Mouse (Mus musculus) stomach, embryonic 14.5 days (tissue): ENCODE data around the gene Npl. TPM values are rescaled to one million over a fixed set of nuclear protein-coding genes. Genes with fewer than 3 reads are reported as not detected.
"Not testable (repeated sequence)": the region's sequence is repeated elsewhere in the genome, so short reads cannot be mapped to it uniquely, and the experiment has no call there.

Experiments
- ATAC-seq: fragments of 200-750 bp; cut with Nextera tagmentation; 2 replicates; pipeline ENCODE4 v1.8.0; 2017; ENCODE audit warnings: low read depth, moderate TSS enrichment; ENCODE audit not compliant: insufficient number of reproducible peaks, insufficient read depth, low FRiP score
- H3K27ac ChIP-seq: fragments of 300-500 bp; sonication (generic); 2 replicates; pipeline ENCODE4 v1.5.1; 2014; ENCODE audit warnings: mild to moderate bottlenecking, low read length, moderate library complexity, mixed read lengths
- H3K27me3 ChIP-seq: fragments of 300-500 bp; sonication (generic); 2 replicates; pipeline ENCODE4 v1.6.1; 2014; ENCODE audit warnings: low read length, control low read depth, mixed read lengths; ENCODE audit not compliant: control insufficient read depth, insufficient read depth
- H3K36me3 ChIP-seq: fragments of 300-500 bp; sonication (generic); 2 replicates; pipeline ENCODE4 v1.6.1; 2014; ENCODE audit warnings: mild to moderate bottlenecking, control low read depth, low read length, moderate library complexity, mixed read lengths; ENCODE audit not compliant: control insufficient read depth, insufficient read depth
- H3K4me1 ChIP-seq: fragments of 300-500 bp; sonication (generic); 2 replicates; pipeline ENCODE4 v1.6.1; 2014; ENCODE audit warnings: low read length, control low read depth, mixed read lengths; ENCODE audit not compliant: control insufficient read depth, insufficient read depth
- H3K4me2 ChIP-seq: fragments of 300-500 bp; sonication (generic); replicated peaks from 2 replicates; pipeline ENCODE4 v1.6.1; 2014; ENCODE audit warnings: low read depth, low read length, control low read depth
- H3K4me3 ChIP-seq: fragments of 300-500 bp; sonication (generic); 2 replicates; pipeline ENCODE4 v1.5.1; 2014; ENCODE audit warnings: low read depth, low read length, control low read depth
- H3K9ac ChIP-seq: fragments of 300-500 bp; sonication (generic); replicated peaks from 2 replicates; pipeline ENCODE4 v1.6.1; 2014; ENCODE audit warnings: low read depth, mild to moderate bottlenecking, control low read depth, low read length, moderate library complexity, mixed read lengths
- H3K9me3 ChIP-seq: fragments of 300-500 bp; sonication (generic); 2 replicates; pipeline ENCODE4 v1.6.1; 2016; ENCODE audit warnings: low read depth, low read length, control low read depth; ENCODE audit not compliant: control insufficient read depth
- WGBS: fragments of 180-500 bp; shearing (Covaris S2); extraction: QIAGEN DNeasy Blood & Tissue Kit; methylation state at CpG from one replicate; pipeline ENCODE4 v1.1.7; 2014; 5-methylcytosine and 5-hydroxymethylcytosine counted together
- polyA plus RNA-seq: library from polyadenylated mRNA; unstranded; fragments of >200 nt; fragmentation: Nextera tagmentation; extraction: Ambion mirVana; gene quantifications from 2 replicates; pipeline ENCODE4 v1.2.1, GENCODE M21; 2014

Gene Npl
- polyA plus RNA-seq, 1 experiment from 2014 or later: 6.6 TPM

- 57% methylated on average over 8 of the region's 8 CpGs for WGBS
- not testable (repeated sequence) for H3K27me3 ChIP-seq, H3K9ac ChIP-seq, H3K4me2 ChIP-seq, H3K4me1 ChIP-seq, H3K36me3 ChIP-seq, ATAC-seq, H3K27ac ChIP-seq, H3K9me3 ChIP-seq, H3K4me3 ChIP-seq
Measured at GRCm38 (mm10) chr1:153509569-153509968, 40.3 kb downstream of the Npl start.

- 83% methylated on average over 6 of the region's 6 CpGs for WGBS
- Histone ChIP-seq H3K4me1 (no peaks in the 10 kb centered on the region), H3K27me3 (no peaks in the 10 kb centered on the region), H3K4me2 (no peak overlapping the region), H3K4me3 (no peak overlapping the region), H3K9ac (no peak overlapping the region), H3K36me3 (no peaks in the 10 kb centered on the region), H3K9me3 (no peaks in the 10 kb centered on the region), H3K27ac (no peak overlapping the region)
- no peak for ATAC-seq
Measured at GRCm38 (mm10) chr1:153509012-153509411, 40.8 kb downstream of the Npl start.

DNA sequence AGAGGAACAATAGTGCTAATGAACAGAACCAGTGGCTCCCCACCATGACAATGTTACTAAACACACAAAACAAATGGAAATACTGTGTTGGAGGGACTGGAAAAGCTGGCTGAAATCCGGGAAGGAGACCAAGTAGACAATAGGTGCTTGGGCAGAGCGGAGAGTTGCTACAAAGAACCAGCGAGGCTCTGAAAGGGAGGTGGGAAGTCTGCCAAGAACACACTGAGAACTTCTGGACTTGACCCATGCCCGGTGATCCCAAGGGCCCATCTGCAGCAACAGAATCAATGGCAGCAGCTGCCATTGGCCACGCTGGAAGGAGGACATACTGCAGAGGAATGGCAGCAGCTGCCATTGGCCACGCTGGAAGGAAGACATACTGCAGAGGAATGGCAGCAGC, 43.6 kb downstream of the Npl start:
- 76% methylated on average over 5 of the region's 6 CpGs for WGBS
- H3K9me3 ChIP-seq: no peaks in the 10 kb centered on the region
- H3K4me2 ChIP-seq: no peak overlapping the region
- no peak overlapping the region for H3K4me3 ChIP-seq
- no peaks in the 10 kb centered on the region for H3K36me3 ChIP-seq
- no peaks in the 10 kb centered on the region for H3K4me1 ChIP-seq
- no peak overlapping the region for H3K9ac ChIP-seq
- no peak overlapping the region for H3K27ac ChIP-seq
- H3K27me3 ChIP-seq: no peaks in the 10 kb centered on the region
- no peak for ATAC-seq

- 44% methylated on average over 5 of the region's 5 CpGs for WGBS
- no peaks in the 10 kb centered on the region for H3K9me3 ChIP-seq
- H3K4me3 ChIP-seq: no peak overlapping the region
- no peak overlapping the region for H3K4me2 ChIP-seq
- peak; percentile 18; the same call in 1 of the 2 replicates for ATAC-seq
- no peaks in the 10 kb centered on the region for H3K27me3 ChIP-seq
- no peak overlapping the region for H3K9ac ChIP-seq
- H3K27ac ChIP-seq: no peak overlapping the region
- no peaks in the 10 kb centered on the region for H3K36me3 ChIP-seq
- H3K4me1 ChIP-seq: no peaks in the 10 kb centered on the region
Measured at GRCm38 (mm10) chr1:153501644-153502321, 48.1 kb downstream of the Npl start.

DNA sequence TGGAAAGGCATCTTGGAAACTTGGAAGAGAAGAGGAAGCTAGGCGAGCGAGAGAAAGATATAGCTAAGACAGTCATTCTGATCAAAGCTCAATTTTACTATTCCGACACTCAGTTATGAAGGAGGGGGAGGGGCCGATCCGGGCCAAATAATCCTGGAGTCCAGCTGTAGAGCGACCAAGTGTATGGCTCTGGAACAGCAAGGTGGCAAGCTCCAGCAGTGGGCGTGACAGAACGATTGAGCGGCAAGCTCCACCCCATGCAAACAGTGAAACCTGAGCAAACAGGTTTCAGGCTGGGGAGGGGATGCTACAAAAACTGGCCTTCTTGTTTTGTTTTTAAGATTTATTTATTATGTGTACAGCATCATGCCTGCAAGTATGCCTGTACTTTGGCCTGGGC, 49.8 kb downstream of the Npl start:
- no peaks in the 10 kb centered on the region for H3K27me3 ChIP-seq
- H3K9me3 ChIP-seq: no peaks in the 10 kb centered on the region
- no peak for ATAC-seq
- no peaks in the 10 kb centered on the region for H3K36me3 ChIP-seq
- no peak overlapping the region for H3K4me2 ChIP-seq
- H3K4me3 ChIP-seq: no peak overlapping the region
- 76% methylated on average over 9 of the region's 9 CpGs for WGBS
- no peaks in the 10 kb centered on the region for H3K4me1 ChIP-seq
- H3K27ac ChIP-seq: no peak overlapping the region
- no peak overlapping the region for H3K9ac ChIP-seq

DNA sequence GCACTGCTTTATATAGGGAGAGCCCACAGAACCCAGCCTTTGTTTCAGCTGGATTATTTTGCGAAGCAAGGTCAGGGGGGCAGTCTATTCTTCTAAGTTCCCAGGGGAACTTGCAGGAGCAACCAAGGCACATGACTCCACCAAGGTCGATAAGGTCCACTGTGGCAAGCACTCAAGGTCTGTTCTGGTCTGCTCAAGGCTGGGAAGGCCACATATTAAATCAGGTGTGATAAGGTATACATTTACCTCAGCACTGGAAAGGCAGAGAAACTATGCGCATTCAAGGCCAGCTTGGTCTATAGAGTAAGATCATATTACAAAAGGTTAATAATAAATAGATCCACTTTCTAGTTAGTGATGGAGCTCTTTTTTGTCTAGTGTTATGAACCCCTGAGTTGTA, 53.8 kb downstream of the Npl start:
- WGBS: 62% methylated on average over 3 of the region's 3 CpGs
- Histone ChIP-seq H3K4me2 (no peak overlapping the region), H3K9me3 (no peaks in the 10 kb centered on the region), H3K4me1 (no peaks in the 10 kb centered on the region), H3K9ac (no peak overlapping the region), H3K36me3 (no peaks in the 10 kb centered on the region), H3K27me3 (no peaks in the 10 kb centered on the region), H3K27ac (no peak overlapping the region), H3K4me3 (no peak overlapping the region)
- no peak; the same call in 1 of the 2 replicates for ATAC-seq

GRCm38 (mm10) chr1:153493931-153494330, 55.9 kb downstream of the Npl start:
- no peaks in the 10 kb centered on the region for H3K36me3 ChIP-seq
- H3K9ac ChIP-seq: no peak overlapping the region
- no peak overlapping the region for H3K27ac ChIP-seq
- ATAC-seq: no peak
- H3K4me3 ChIP-seq: no peak overlapping the region
- no peaks in the 10 kb centered on the region for H3K9me3 ChIP-seq
- H3K4me1 ChIP-seq: no peaks in the 10 kb centered on the region
- no peaks in the 10 kb centered on the region for H3K27me3 ChIP-seq
- WGBS: 44% methylated on average over 6 of the region's 6 CpGs
- H3K4me2 ChIP-seq: no peak overlapping the region

DNA sequence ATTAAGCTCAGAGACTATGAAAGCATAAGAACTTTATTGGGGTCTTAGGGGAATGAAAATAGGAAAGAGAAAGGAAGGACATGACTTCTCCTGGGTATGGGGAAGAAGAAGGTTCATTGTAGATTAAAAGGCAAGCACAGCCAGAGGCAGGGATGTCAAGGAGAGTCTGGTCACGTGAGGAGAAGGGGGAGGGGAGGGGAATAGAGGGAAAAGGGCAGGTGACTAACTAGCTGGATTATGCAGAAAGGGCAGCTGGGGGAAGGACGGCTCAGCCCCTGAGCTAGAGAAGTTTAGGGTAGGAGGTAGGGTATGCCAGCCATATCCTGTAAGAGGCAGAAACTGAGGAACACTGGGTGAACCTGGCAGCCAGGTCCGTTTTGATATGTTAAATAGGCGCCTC, 56.5 kb downstream of the Npl start:
- H3K27me3 ChIP-seq: no peaks in the 10 kb centered on the region
- no peak overlapping the region for H3K4me3 ChIP-seq
- ATAC-seq: no peak
- no peaks in the 10 kb centered on the region for H3K9me3 ChIP-seq
- no peaks in the 10 kb centered on the region for H3K4me1 ChIP-seq
- WGBS: 30% methylated on average over 4 of the region's 4 CpGs
- no peak overlapping the region for H3K27ac ChIP-seq
- no peak overlapping the region for H3K9ac ChIP-seq
- H3K36me3 ChIP-seq: no peaks in the 10 kb centered on the region
- no peak overlapping the region for H3K4me2 ChIP-seq

GRCm38 (mm10) chr1:153491822-153492221, 58.0 kb downstream of the Npl start:
- ATAC-seq: no peak
- no peak overlapping the region for H3K9ac ChIP-seq
- no peak overlapping the region for H3K4me2 ChIP-seq
- no peaks in the 10 kb centered on the region for H3K36me3 ChIP-seq
- no peaks in the 10 kb centered on the region for H3K4me1 ChIP-seq
- no peaks in the 10 kb centered on the region for H3K27me3 ChIP-seq
- H3K4me3 ChIP-seq: no peak overlapping the region
- no peak overlapping the region for H3K27ac ChIP-seq
- 93% methylated on average over 1 of the region's 1 CpGs for WGBS
- H3K9me3 ChIP-seq: no peaks in the 10 kb centered on the region
